Mouse (Mus musculus): Measurements from ENCODE around the gene Mtus2.

Mtus2 gene

GRCm38 (mm10) chr5:147957592-147958271 is 612 bp downstream of the Mtus2 start:
- DNase-seq (ENCODE audit: low read depth, low spot score), result no peak

DNA sequence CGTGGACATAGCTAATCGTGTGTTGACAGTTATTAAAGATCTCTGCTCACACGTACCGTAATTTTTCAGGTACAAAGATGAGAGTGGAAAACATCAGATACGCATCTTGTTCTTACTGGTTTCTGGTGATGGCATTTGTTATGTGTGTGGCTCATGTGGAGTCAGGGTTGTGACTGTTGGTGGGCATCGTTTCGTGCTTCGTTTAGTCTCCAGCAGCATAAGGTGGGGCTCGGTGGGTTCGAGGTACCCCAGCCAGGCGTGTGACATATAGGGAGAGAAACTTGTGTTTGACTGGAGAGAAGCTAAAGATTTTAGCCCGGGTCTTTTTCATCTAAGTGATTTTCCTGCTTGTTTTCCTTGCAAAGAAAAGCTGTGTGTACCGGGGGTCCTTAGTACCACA is 1.4 kb downstream of the Mtus2 start:
- DNase-seq (ENCODE audit: low read depth, low spot score), result no peak

- no peak for DNase-seq (ENCODE audit: low read depth, low spot score)
Observed at GRCm38 (mm10) chr5:147959088-147959487, 2.0 kb downstream of the Mtus2 start.

DNA sequence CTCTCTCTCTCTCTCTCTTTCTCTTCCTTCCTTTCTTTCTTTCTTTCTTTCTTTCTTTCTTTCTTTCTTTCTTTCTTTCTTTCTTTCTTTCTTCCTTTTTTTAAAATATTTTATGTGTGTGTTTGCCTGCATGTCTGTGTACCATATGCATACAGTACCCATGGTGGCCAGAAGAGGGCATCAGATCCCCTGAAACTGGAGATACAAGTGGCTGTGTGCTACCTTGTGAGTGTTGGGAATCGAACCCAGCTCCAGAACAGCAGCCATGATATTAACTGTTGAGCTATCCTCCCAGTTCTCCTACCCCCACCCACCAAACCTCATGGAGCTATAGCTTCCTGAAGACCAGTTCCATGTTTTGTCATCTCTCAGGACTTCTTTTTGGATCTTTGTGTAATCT is 3.7 kb downstream of the Mtus2 start:
- DNase-seq (ENCODE audit: low read depth, low spot score), result no peak

DNA sequence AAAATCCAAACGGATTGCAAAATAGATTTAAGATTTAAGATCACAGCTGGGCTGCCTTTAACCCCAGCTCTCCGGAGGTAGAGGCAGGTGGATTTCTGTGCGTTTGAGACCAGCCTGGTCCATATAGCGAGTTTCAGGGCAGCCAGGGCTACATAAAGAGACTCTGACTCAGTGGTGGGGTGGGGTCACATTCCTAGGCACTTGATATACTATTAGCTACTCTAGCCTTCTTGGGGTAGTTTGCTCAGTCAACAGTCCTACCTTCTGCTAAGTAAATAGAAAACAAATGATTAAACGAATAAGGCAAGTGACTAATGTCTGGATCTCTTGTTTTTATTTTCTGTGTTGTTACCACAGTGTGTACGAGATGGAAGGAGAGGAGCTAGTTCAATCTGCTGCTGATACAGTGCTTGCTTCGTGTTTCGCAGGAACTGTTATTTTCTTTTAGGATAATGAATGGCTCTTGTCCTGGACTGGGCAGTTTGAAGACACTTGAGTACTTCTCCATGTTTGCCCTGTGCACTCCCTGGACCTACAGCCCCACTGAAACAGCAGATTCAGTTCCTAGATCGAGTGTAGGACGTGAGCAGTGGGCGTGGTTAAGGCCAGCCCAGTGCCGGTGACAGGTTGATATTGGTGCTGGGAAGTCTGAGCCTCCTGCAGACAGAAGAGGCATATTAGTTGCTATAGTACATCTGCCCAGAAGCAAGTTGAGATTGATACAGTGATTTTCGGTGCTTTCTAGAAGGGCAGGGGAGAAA is 6.9 kb downstream of the Mtus2 start:
- DNase-seq (ENCODE audit: low read depth, low spot score), result no peak

DNA sequence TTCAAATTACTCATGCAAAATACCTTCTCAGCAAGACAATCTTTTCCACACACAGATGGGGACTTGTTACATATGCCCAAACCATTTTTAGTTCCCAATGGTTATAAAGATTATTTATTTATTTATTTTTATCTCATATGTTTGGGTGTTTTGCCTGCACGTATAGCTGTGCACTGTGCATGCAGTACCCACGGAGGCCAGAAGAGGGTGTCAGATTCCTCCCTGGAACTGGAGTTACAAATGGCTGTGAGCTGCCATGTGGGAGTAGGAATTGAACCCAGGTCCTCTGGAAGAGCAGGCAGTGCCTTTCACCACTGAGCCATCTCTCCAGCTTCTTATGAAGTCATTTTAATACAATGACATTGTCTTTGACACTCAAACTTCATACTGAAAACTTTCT is 7.7 kb downstream of the Mtus2 start:
- no peak for DNase-seq (ENCODE audit: low read depth, low spot score)

- no peak for DNase-seq (ENCODE audit: low read depth, low spot score)
Observed at GRCm38 (mm10) chr5:147966646-147967045, 9.5 kb downstream of the Mtus2 start.

GRCm38 (mm10) chr5:147969566-147969965 is 12.4 kb downstream of the Mtus2 start:
- DNase-seq (ENCODE audit: low read depth, low spot score), result peak; percentile 63

GRCm38 (mm10) chr5:147976001-147976400 is 18.9 kb downstream of the Mtus2 start:
- DNase-seq (ENCODE audit: low read depth, low spot score), result no peak

GRCm38 (mm10) chr5:147980606-147981005 is 23.5 kb downstream of the Mtus2 start:
- no peak for DNase-seq (ENCODE audit: low read depth, low spot score)

DNA sequence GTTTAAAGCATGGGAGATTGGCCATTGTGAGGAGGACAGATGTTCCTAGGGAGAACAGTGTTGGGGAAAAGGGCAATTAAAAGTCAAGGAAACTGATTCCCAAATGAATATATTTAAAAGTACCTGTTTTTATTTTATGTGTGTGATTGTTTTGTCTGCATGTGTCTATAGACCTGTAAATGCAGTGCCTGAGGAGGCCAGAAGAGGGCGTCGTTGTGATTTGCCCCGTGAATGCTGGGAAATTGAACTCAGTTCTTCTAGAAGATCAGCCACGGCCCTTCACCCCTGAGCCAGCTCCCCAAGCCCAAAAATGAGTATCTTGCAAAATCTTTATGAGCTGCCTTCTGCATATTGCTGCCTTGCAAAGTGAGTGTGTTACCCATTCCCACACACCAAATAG is 33.2 kb downstream of the Mtus2 start:
- no peak for DNase-seq (ENCODE audit: low read depth, low spot score)

DNA sequence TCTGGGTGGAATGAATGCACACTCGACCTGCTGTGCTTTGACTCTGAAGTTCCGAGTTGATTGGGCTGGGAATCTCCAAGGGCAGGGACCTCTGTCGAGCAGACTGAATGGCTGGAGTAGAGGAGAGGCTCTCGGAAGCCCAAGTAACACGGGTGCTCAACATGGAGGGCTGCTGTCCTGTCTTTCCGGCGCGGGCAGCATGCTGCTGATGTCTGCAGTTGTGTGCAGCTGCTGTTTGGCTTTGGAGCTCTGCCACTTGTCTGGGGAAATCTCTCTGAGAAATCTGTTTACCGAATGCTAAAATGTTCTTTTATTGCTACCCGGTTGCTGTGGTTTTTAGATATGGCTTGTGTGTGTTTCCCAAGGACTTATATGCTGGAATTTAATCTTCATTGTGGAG is 33.7 kb downstream of the Mtus2 start:
- no peak for DNase-seq (ENCODE audit: low read depth, low spot score)

DNA sequence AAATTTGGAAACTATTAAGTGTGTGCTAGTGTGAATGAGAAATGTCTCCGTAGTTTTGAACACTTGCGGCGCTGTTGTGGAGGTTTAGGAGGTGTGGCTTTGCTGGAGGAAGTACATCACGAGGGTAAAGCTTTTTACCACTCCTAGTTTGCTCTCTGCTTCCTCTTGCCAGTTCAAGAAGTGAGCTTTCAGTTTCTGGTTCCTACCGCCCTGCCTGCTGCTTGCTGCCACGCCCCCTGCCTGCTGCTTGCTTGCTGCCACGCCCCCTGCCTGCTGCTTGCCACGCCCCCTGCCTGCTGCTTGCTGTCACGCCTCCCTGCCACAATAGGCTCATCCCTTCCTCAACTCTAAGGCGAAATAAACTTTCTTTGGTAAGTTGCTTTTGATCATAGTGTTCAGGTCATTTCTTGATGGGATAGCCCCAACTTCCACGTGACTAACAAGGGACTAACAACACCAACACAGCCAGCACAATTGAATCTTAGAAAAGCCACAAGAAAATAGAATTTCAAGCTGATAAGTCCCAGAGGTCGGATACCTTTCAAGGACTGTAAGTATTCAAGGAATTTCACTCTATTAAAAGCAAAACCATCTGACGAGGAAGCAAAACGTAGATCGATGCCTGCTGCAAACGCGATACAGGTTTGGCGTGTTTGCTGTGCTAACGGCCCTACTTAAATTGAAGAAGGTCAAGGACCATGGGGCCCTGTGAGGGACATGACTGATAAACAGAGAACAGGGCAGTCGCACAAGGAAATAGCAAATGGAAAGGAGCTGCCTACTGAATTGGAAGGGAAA is 35.7 kb downstream of the Mtus2 start:
- DNase-seq (ENCODE audit: low read depth, low spot score), result peak; percentile 40

DNA sequence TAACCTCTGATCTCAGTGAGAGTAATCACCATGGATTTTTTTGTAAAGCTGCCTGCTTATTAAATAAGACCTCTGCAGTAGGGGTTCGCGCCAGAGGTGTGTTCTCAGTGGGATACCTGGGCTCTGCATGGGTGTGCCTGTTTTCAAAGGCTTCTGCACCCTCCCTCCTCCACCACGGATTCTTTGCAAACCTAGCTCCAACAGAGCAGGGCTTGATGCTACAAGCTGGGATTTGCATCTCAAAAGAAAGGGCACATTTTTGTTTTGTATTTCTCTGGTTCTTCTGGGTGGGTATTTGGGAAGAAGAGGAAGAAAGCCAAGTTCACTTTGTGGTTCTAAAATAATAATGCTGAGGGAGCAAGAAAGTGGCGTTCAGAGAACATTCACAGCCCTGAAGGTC is 48.1 kb downstream of the Mtus2 start:
- DNase-seq (ENCODE audit: low read depth, low spot score), result no peak

DNA sequence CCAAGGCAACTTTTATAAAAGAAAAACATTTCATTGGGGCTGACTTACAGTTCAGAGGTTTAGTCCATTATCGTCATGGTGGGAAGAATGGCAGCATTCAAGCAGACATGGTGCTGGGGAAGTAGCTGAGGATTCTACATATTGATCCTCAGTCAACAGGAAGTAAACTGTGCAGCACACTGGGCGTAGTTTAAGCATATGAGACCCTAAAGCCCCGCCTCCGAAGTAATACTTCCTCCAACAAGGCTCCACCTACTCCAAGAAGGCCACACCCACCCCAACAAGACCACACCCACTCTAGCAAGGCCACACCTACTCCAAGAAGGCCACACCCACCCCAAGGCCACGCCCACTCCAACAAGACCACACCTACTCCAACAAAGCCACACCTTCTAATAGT is 55.0 kb downstream of the Mtus2 start:
- DNase-seq (ENCODE audit: low read depth, low spot score), result no peak

GRCm38 (mm10) chr5:148014133-148014854 is 57.2 kb downstream of the Mtus2 start:
- DNase-seq (ENCODE audit: low read depth, low spot score), result no peak

DNA sequence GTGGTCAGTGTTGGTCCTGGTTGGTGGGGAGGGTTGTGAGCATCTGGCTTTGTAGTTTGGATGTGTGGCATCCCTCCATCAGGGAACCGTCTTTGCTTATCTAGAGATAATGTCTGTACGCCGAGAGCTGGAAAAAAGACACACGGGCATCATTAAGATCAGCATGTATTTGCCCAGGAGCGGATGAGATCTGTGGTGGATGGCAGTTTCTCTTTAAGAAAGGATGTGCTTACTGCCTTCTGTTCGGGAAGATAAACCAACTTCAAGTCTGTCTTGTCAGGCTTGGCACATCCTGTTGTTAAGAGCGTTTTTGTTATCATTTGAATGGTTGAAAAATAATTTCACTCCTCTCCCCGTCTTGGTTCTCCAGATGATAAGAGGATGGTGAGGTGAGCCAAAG is 58.3 kb downstream of the Mtus2 start:
- DNase-seq (ENCODE audit: low read depth, low spot score), result no peak

DNA sequence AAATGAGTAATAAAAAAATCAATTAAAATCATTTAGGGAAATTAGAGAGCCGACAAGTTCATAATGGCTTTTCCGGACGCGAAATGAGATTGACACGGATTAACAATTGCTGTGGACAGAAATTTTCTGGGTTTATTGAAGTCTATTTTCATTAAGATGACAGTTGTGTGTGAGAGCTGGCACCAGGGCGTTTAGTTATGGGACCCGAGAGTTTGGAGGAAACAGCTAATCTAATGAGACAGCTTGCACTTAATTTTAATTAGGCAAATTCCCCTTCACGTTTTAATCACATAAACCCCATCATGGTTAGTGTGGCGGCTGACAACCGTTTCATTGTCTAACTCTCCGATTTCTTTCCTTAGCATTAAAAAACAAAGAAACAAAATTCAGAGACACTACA is 60.3 kb downstream of the Mtus2 start:
- no peak for DNase-seq (ENCODE audit: low read depth, low spot score)

DNA sequence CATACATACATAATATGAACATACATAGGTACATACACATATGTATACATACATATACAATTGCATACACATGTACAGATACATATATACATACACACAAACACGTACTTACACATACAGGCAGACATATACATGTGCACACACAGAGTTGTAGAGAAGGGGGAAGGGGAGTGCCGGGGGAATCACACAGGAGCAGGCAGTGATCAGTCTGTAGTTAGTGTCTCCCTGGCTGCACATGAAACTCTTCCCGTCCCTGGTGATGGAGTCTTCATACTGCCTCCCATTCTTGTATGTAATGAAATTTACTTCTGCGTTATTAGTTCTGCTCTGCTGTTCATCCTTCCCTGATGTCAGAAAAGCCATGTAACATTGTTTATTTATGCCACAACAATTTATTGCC is 65.7 kb downstream of the Mtus2 start:
- DNase-seq (ENCODE audit: low read depth, low spot score), result no peak

GRCm38 (mm10) chr5:148026401-148027349 is 69.6 kb downstream of the Mtus2 start:
- peak; percentile 70 for DNase-seq (ENCODE audit: low read depth, low spot score)

DNA sequence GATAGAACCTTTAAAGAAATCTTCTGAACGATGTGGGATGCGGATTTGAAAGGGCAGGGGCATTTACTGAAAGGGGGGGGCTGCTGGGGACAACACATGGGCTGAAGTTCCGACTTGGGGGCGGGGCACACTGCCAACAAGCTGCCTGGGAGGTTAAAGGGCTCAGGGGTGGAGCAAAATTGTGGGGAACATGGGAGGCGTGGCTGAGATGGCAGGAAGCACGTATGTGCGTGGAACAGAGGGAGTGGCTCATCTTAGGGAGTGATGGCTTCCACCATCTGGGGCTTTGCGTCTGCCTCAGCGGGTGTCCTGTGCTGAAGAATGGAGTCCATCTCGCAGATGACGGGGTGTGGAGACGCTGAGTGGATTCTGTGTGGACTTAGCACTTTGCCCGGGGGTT is 70.9 kb downstream of the Mtus2 start:
- peak; percentile 25 for DNase-seq (ENCODE audit: low read depth, low spot score)
